Mouse (Mus musculus): ENCODE results near the gene Tgif2. TPM values are rescaled to one million over a fixed set of nuclear protein-coding genes. Genes with fewer than 3 reads are reported as not detected.

Gene Tgif2
- polyA plus RNA-seq, 1 experiment, result 11.8 TPM

GRCm38 (mm10) chr2:156886084-156886631 is 46.4 kb downstream of the Tgif2 start:
- Histone ChIP-seq H3K4me1 (ENCODE audit: control insufficient read depth, insufficient read depth, low read length) (peaks cover 4% of the 10 kb centered on the region), H3K4me3 (replicated peaks; ENCODE audit: extremely low read depth, low read depth, low read length) (no peak overlapping the region)
- no peak for DNase-seq
- TF ChIP-seq POLR2A (IDR thresholded peaks at IDR 0.05; ENCODE audit: borderline replicate concordance, extremely low read depth, low read depth, low read length), result no peak
- no peak for TF ChIP-seq CTCF (IDR thresholded peaks at IDR 0.05; ENCODE audit: insufficient read depth, low read length)
- 71% methylated on average over 10 of the region's 10 CpGs for WGBS

GRCm38 (mm10) chr2:156887017-156887416 is 47.2 kb downstream of the Tgif2 start, which contains the start of gene Sla2:
Gene Sla2 (minus strand): TSS chr2:156887192.
- TF ChIP-seq POLR2A (IDR thresholded peaks at IDR 0.05; ENCODE audit: borderline replicate concordance, extremely low read depth, low read depth, low read length) (no peak; the same call in 1 of the 2 replicates), CTCF (IDR thresholded peaks at IDR 0.05; ENCODE audit: insufficient read depth, low read length) (no peak)
- DNase-seq, result no peak
- Histone ChIP-seq H3K4me1 (ENCODE audit: control insufficient read depth, insufficient read depth, low read length) (peaks cover 4% of the 10 kb centered on the region), H3K4me3 (replicated peaks; ENCODE audit: extremely low read depth, low read depth, low read length) (no peak within 1 kb of the TSS)
- WGBS, result 45% methylated on average over 6 of the region's 6 CpGs

GRCm38 (mm10) chr2:156888490-156888889 is 48.7 kb downstream of the Tgif2 start:
- 60% methylated on average over 3 of the region's 3 CpGs for WGBS
- DNase-seq, result no peak
- H3K4me3 ChIP-seq (replicated peaks; ENCODE audit: extremely low read depth, low read depth, low read length), result no peak overlapping the region
- peaks cover 4% of the 10 kb centered on the region for H3K4me1 ChIP-seq (ENCODE audit: control insufficient read depth, insufficient read depth, low read length)
- no peak for TF ChIP-seq CTCF (IDR thresholded peaks at IDR 0.05; ENCODE audit: insufficient read depth, low read length)
- no peak for TF ChIP-seq POLR2A (IDR thresholded peaks at IDR 0.05; ENCODE audit: borderline replicate concordance, extremely low read depth, low read depth, low read length)

GRCm38 (mm10) chr2:156892240-156892639 is 52.4 kb downstream of the Tgif2 start:
- no peak for TF ChIP-seq POLR2A (IDR thresholded peaks at IDR 0.05; ENCODE audit: borderline replicate concordance, extremely low read depth, low read depth, low read length)
- Histone ChIP-seq H3K4me1 (ENCODE audit: control insufficient read depth, insufficient read depth, low read length) (no peaks in the 10 kb centered on the region), H3K4me3 (replicated peaks; ENCODE audit: extremely low read depth, low read depth, low read length) (no peak overlapping the region)
- no peak for DNase-seq
- 65% methylated on average over 3 of the region's 3 CpGs for WGBS

- 75% methylated on average over 6 of the region's 6 CpGs for WGBS
- no peak for TF ChIP-seq POLR2A (IDR thresholded peaks at IDR 0.05; ENCODE audit: borderline replicate concordance, extremely low read depth, low read depth, low read length)
- H3K4me1 ChIP-seq (ENCODE audit: control insufficient read depth, insufficient read depth, low read length), result 0 out of 2 replicates have a peak, but pooled peaks cover under 1% of the 10 kb centered on the region
- H3K4me3 ChIP-seq (replicated peaks; ENCODE audit: extremely low read depth, low read depth, low read length), result no peak overlapping the region
- DNase-seq, result no peak
Observed at GRCm38 (mm10) chr2:156892821-156893220, 53.0 kb downstream of the Tgif2 start.

GRCm38 (mm10) chr2:156894496-156895265 is 54.9 kb downstream of the Tgif2 start:
- Histone ChIP-seq H3K4me1 (ENCODE audit: control insufficient read depth, insufficient read depth, low read length) (0 out of 2 replicates have a peak, but pooled peaks cover 2% of the 10 kb centered on the region), H3K4me3 (replicated peaks; ENCODE audit: extremely low read depth, low read depth, low read length) (no peak overlapping the region)
- WGBS, result 57% methylated on average over 15 of the region's 15 CpGs
- TF ChIP-seq POLR2A (IDR thresholded peaks at IDR 0.05; ENCODE audit: borderline replicate concordance, extremely low read depth, low read depth, low read length) (no peak), CTCF (IDR thresholded peaks at IDR 0.05; ENCODE audit: insufficient read depth, low read length) (no peak)
- DNase-seq, result no peak

- Histone ChIP-seq H3K4me3 (replicated peaks; ENCODE audit: extremely low read depth, low read depth, low read length) (no peak overlapping the region), H3K4me1 (ENCODE audit: control insufficient read depth, insufficient read depth, low read length) (0 out of 2 replicates have a peak, but pooled peaks cover 2% of the 10 kb centered on the region)
- no peak for TF ChIP-seq CTCF (IDR thresholded peaks at IDR 0.05; ENCODE audit: insufficient read depth, low read length)
- no peak for TF ChIP-seq POLR2A (IDR thresholded peaks at IDR 0.05; ENCODE audit: borderline replicate concordance, extremely low read depth, low read depth, low read length)
- 65% methylated on average over 9 of the region's 9 CpGs for WGBS
- no peak for DNase-seq
Observed at GRCm38 (mm10) chr2:156896384-156896914, 56.6 kb downstream of the Tgif2 start.

- TF ChIP-seq POLR2A (IDR thresholded peaks at IDR 0.05; ENCODE audit: borderline replicate concordance, extremely low read depth, low read depth, low read length) (no peak), CTCF (IDR thresholded peaks at IDR 0.05; ENCODE audit: insufficient read depth, low read length) (no peak)
- Histone ChIP-seq H3K4me3 (replicated peaks; ENCODE audit: extremely low read depth, low read depth, low read length) (no peak overlapping the region), H3K4me1 (ENCODE audit: control insufficient read depth, insufficient read depth, low read length) (0 out of 2 replicates have a peak, but pooled peaks cover 2% of the 10 kb centered on the region)
- DNase-seq, result no peak
- WGBS, result 89% methylated on average over 9 of the region's 9 CpGs
Observed at GRCm38 (mm10) chr2:156897034-156897433, 57.2 kb downstream of the Tgif2 start.

- H3K4me1 ChIP-seq (ENCODE audit: control insufficient read depth, insufficient read depth, low read length), result 0 out of 2 replicates have a peak, but pooled peaks cover 2% of the 10 kb centered on the region
- TF ChIP-seq CTCF (IDR thresholded peaks at IDR 0.05; ENCODE audit: insufficient read depth, low read length) (no peak), POLR2A (IDR thresholded peaks at IDR 0.05; ENCODE audit: borderline replicate concordance, extremely low read depth, low read depth, low read length) (no peak)
Observed at GRCm38 (mm10) chr2:156898374-156898773, 58.6 kb downstream of the Tgif2 start.

More at GRCm38 (mm10) chr2:156898374-156898773, 58.6 kb downstream of the Tgif2 start:
- H3K4me3 ChIP-seq (replicated peaks; ENCODE audit: extremely low read depth, low read depth, low read length), result no peak overlapping the region
- WGBS, result 36% methylated on average over 4 of the region's 4 CpGs
- no peak for DNase-seq
